Mouse (Mus musculus): ENCODE measurements at regions not wholly inside any gene's neighbourhood (a gene's known extent, or its start where the extent isn't known, plus 50 kb on each side); places are given as distances from the start of the nearest gene placed in this dataset.

GRCm38 (mm10) chr15:10767535-10767934 lies 53.1 kb upstream of the Rai14 start:
- Histone ChIP-seq H3K27ac (ENCODE audit: low read length) (no peak overlapping the region), H3K27me3 (replicated peaks; ENCODE audit: control insufficient read depth, insufficient read depth, low read length) (no peaks in the 10 kb centered on the region), H3K9me3 (ENCODE audit: control insufficient read depth, low read length) (no peaks in the 10 kb centered on the region), H3K4me2 (ENCODE audit: low read length) (no peak overlapping the region), H3K4me1 (replicated peaks; ENCODE audit: control insufficient read depth, insufficient read depth, low read length) (no peaks in the 10 kb centered on the region), H3K4me3 (replicated peaks; ENCODE audit: low read length) (no peak overlapping the region), H3K36me3 (ENCODE audit: control insufficient read depth, insufficient read depth) (no peaks in the 10 kb centered on the region), H3K9ac (replicated peaks; ENCODE audit: low read depth, low read length) (no peak overlapping the region)
- WGBS: 91% methylated on average over 6 of the region's 6 CpGs
- no peak for ATAC-seq

- Histone ChIP-seq H3K9me3 (ENCODE audit: control insufficient read depth, low read length) (no peaks in the 10 kb centered on the region), H3K27ac (ENCODE audit: low read length) (no peak overlapping the region), H3K4me2 (ENCODE audit: low read length) (no peak overlapping the region), H3K36me3 (ENCODE audit: control insufficient read depth, insufficient read depth) (no peaks in the 10 kb centered on the region), H3K4me1 (replicated peaks; ENCODE audit: control insufficient read depth, insufficient read depth, low read length) (no peaks in the 10 kb centered on the region), H3K4me3 (replicated peaks; ENCODE audit: low read length) (no peak overlapping the region), H3K9ac (replicated peaks; ENCODE audit: low read depth, low read length) (no peak overlapping the region), H3K27me3 (replicated peaks; ENCODE audit: control insufficient read depth, insufficient read depth, low read length) (no peaks in the 10 kb centered on the region)
- no peak for ATAC-seq
- WGBS: 83% methylated on average over 5 of the region's 5 CpGs
Observed at GRCm38 (mm10) chr15:10770410-10771310, 56.2 kb upstream of the Rai14 start.

- H3K27me3 ChIP-seq (replicated peaks; ENCODE audit: control insufficient read depth, insufficient read depth, low read length): no peaks in the 10 kb centered on the region
- H3K9me3 ChIP-seq (ENCODE audit: control insufficient read depth, low read length): no peaks in the 10 kb centered on the region
- WGBS: 75% methylated on average over 4 of the region's 4 CpGs
- no peak overlapping the region for H3K27ac ChIP-seq (ENCODE audit: low read length)
- H3K36me3 ChIP-seq (ENCODE audit: control insufficient read depth, insufficient read depth): no peaks in the 10 kb centered on the region
- no peaks in the 10 kb centered on the region for H3K4me1 ChIP-seq (replicated peaks; ENCODE audit: control insufficient read depth, insufficient read depth, low read length)
- ATAC-seq: no peak
- no peak overlapping the region for H3K9ac ChIP-seq (replicated peaks; ENCODE audit: low read depth, low read length)
- H3K4me3 ChIP-seq (replicated peaks; ENCODE audit: low read length): no peak overlapping the region
- no peak overlapping the region for H3K4me2 ChIP-seq (ENCODE audit: low read length)
Observed at GRCm38 (mm10) chr15:10771311-10771690, 56.9 kb upstream of the Rai14 start.

- no peaks in the 10 kb centered on the region for H3K27me3 ChIP-seq (replicated peaks; ENCODE audit: control insufficient read depth, insufficient read depth, low read length)
- no peaks in the 10 kb centered on the region for H3K9me3 ChIP-seq (ENCODE audit: control insufficient read depth, low read length)
- H3K4me2 ChIP-seq (ENCODE audit: low read length): no peak overlapping the region
- no peak overlapping the region for H3K4me3 ChIP-seq (replicated peaks; ENCODE audit: low read length)
- H3K9ac ChIP-seq (replicated peaks; ENCODE audit: low read depth, low read length): no peak overlapping the region
- no peak for ATAC-seq
- 88% methylated on average over 13 of the region's 13 CpGs for WGBS
- H3K4me1 ChIP-seq (replicated peaks; ENCODE audit: control insufficient read depth, insufficient read depth, low read length): no peaks in the 10 kb centered on the region
- H3K36me3 ChIP-seq (ENCODE audit: control insufficient read depth, insufficient read depth): no peaks in the 10 kb centered on the region
- no peak overlapping the region for H3K27ac ChIP-seq (ENCODE audit: low read length)
Observed at GRCm38 (mm10) chr15:10779941-10780620, 65.7 kb upstream of the Rai14 start.

GRCm38 (mm10) chr15:10789371-10789770 lies 74.9 kb upstream of the Rai14 start:
- Histone ChIP-seq H3K9ac (replicated peaks; ENCODE audit: low read depth, low read length) (no peak overlapping the region), H3K9me3 (ENCODE audit: control insufficient read depth, low read length) (no peaks in the 10 kb centered on the region), H3K4me2 (ENCODE audit: low read length) (no peak overlapping the region), H3K27me3 (replicated peaks; ENCODE audit: control insufficient read depth, insufficient read depth, low read length) (no peaks in the 10 kb centered on the region), H3K27ac (ENCODE audit: low read length) (no peak overlapping the region), H3K4me1 (replicated peaks; ENCODE audit: control insufficient read depth, insufficient read depth, low read length) (no peaks in the 10 kb centered on the region), H3K36me3 (ENCODE audit: control insufficient read depth, insufficient read depth) (no peaks in the 10 kb centered on the region), H3K4me3 (replicated peaks; ENCODE audit: low read length) (no peak overlapping the region)
- ATAC-seq: no peak
- 65% methylated on average over 6 of the region's 6 CpGs for WGBS

- WGBS: 79% methylated on average over 3 of the region's 3 CpGs
- Histone ChIP-seq H3K4me1 (replicated peaks; ENCODE audit: control insufficient read depth, insufficient read depth, low read length) (no peaks in the 10 kb centered on the region), H3K9me3 (ENCODE audit: control insufficient read depth, low read length) (no peaks in the 10 kb centered on the region), H3K36me3 (ENCODE audit: control insufficient read depth, insufficient read depth) (no peaks in the 10 kb centered on the region), H3K4me2 (ENCODE audit: low read length) (no peak overlapping the region), H3K9ac (replicated peaks; ENCODE audit: low read depth, low read length) (no peak overlapping the region), H3K27ac (ENCODE audit: low read length) (no peak overlapping the region), H3K4me3 (replicated peaks; ENCODE audit: low read length) (no peak overlapping the region), H3K27me3 (replicated peaks; ENCODE audit: control insufficient read depth, insufficient read depth, low read length) (no peaks in the 10 kb centered on the region)
- ATAC-seq: no peak
Observed at GRCm38 (mm10) chr15:10790862-10791497, 76.6 kb upstream of the Rai14 start.

- no peak for ATAC-seq
- Histone ChIP-seq H3K36me3 (ENCODE audit: control insufficient read depth, insufficient read depth) (no peaks in the 10 kb centered on the region), H3K4me2 (ENCODE audit: low read length) (no peak overlapping the region), H3K27ac (ENCODE audit: low read length) (no peak overlapping the region), H3K9me3 (ENCODE audit: control insufficient read depth, low read length) (no peaks in the 10 kb centered on the region), H3K4me1 (replicated peaks; ENCODE audit: control insufficient read depth, insufficient read depth, low read length) (no peaks in the 10 kb centered on the region), H3K4me3 (replicated peaks; ENCODE audit: low read length) (no peak overlapping the region), H3K27me3 (replicated peaks; ENCODE audit: control insufficient read depth, insufficient read depth, low read length) (no peaks in the 10 kb centered on the region), H3K9ac (replicated peaks; ENCODE audit: low read depth, low read length) (no peak overlapping the region)
- 78% methylated on average over 3 of the region's 3 CpGs for WGBS
Observed at GRCm38 (mm10) chr15:10791516-10792112, 77.2 kb upstream of the Rai14 start.

GRCm38 (mm10) chr15:10792156-10792555 lies 77.7 kb upstream of the Rai14 start:
- no peak overlapping the region for H3K4me3 ChIP-seq (replicated peaks; ENCODE audit: low read length)
- WGBS: 85% methylated on average over 7 of the region's 7 CpGs
- H3K9me3 ChIP-seq (ENCODE audit: control insufficient read depth, low read length): no peaks in the 10 kb centered on the region
- no peak overlapping the region for H3K4me2 ChIP-seq (ENCODE audit: low read length)
- no peak overlapping the region for H3K27ac ChIP-seq (ENCODE audit: low read length)
- no peaks in the 10 kb centered on the region for H3K36me3 ChIP-seq (ENCODE audit: control insufficient read depth, insufficient read depth)
- H3K9ac ChIP-seq (replicated peaks; ENCODE audit: low read depth, low read length): no peak overlapping the region
- ATAC-seq: no peak
- no peaks in the 10 kb centered on the region for H3K27me3 ChIP-seq (replicated peaks; ENCODE audit: control insufficient read depth, insufficient read depth, low read length)
- H3K4me1 ChIP-seq (replicated peaks; ENCODE audit: control insufficient read depth, insufficient read depth, low read length): no peaks in the 10 kb centered on the region

GRCm38 (mm10) chr15:10795126-10795792 lies 80.8 kb upstream of the Rai14 start:
- WGBS: 94% methylated on average over 7 of the region's 7 CpGs
- H3K9me3 ChIP-seq (ENCODE audit: control insufficient read depth, low read length): no peaks in the 10 kb centered on the region
- no peaks in the 10 kb centered on the region for H3K4me1 ChIP-seq (replicated peaks; ENCODE audit: control insufficient read depth, insufficient read depth, low read length)
- no peak overlapping the region for H3K9ac ChIP-seq (replicated peaks; ENCODE audit: low read depth, low read length)
- H3K27me3 ChIP-seq (replicated peaks; ENCODE audit: control insufficient read depth, insufficient read depth, low read length): no peaks in the 10 kb centered on the region
- H3K4me2 ChIP-seq (ENCODE audit: low read length): no peak overlapping the region
- no peak overlapping the region for H3K4me3 ChIP-seq (replicated peaks; ENCODE audit: low read length)
- no peak for ATAC-seq
- H3K36me3 ChIP-seq (ENCODE audit: control insufficient read depth, insufficient read depth): no peaks in the 10 kb centered on the region
- no peak overlapping the region for H3K27ac ChIP-seq (ENCODE audit: low read length)

Measured in forebrain, embryonic 16.5 days (tissue).